Mouse (Mus musculus): ENCODE measurements around the gene Crygn.
"Not testable (repeated sequence)": the region's sequence is repeated elsewhere in the genome, so short reads cannot be mapped to it uniquely, and the experiment has no call there.

Gene Crygn

DNA sequence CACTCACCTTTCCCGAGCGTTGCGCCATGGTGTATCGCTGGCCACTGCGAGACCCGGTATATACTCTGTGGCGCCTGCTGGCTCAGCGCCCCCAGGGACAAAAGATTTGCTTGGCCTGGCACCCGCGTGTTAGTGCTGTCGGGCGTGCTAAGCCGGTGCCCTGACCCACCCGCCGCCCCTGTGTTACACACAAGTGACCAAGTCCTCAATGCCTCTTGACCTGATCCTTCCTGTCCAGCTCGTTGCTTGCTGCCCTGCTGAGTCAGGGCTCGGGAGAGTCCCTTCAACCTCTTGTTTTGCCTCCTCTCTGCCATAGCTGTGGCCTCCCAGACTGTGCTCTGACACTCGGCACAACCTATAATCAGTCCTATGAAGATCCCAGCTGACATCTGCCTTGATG lies at the start of gene Crygn:
Crygn (minus strand) TSS at position 193 of the 400 bp plus-strand sequence.
- DNase-seq: no peak

GRCm38 (mm10) chr5:24805222-24805621 lies 47.4 kb upstream of the Crygn start:
- no peak for DNase-seq

GRCm38 (mm10) chr5:24804661-24805060 lies 46.9 kb upstream of the Crygn start:
- no peak for DNase-seq

GRCm38 (mm10) chr5:24801841-24802624 lies 44.2 kb upstream of the Crygn start:
- DNase-seq: no peak

- DNase-seq: no peak
Observed at GRCm38 (mm10) chr5:24800416-24800815, 42.6 kb upstream of the Crygn start.

DNA sequence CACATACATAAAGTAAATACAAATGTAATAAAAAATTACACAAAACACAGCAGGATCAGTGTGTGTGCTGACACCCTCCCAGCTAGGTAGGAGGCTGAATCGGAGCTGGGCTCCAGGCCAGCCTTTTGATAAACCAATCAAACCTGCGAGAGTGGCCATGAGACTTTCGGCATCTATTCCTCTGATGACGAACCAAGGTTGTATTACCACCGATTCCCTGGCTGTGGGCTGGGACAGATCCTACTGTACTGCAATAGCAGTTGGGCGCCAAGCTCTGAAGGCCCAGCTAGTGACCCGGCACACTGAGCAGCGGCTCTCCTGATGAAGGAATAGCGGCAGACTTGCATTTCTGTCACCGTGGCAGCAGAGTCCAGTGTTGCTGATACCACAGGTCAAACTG lies 40.8 kb upstream of the Crygn start:
- DNase-seq: no peak

DNA sequence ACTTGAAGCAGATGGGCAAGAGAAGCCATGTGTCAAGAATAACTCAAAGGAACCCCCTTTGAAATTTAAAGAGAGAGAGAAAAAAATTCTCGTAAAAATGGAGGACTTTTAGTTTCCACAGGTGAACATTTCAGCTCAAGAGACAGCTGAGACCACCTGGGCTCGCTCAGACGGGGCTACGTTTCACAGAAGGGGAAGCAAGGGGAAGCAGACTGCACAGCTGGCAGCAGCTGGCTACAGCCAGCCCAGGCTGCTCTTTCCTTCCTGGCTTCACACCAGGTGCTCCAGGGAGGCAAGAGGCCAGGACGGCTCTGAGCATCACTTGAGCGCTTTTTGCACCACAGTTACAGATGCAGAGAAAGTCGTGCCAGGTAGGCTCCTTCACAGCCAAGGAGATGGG lies 40.0 kb upstream of the Crygn start:
- no peak for DNase-seq

GRCm38 (mm10) chr5:24792961-24793360 lies 35.2 kb upstream of the Crygn start:
- DNase-seq: no peak

DNA sequence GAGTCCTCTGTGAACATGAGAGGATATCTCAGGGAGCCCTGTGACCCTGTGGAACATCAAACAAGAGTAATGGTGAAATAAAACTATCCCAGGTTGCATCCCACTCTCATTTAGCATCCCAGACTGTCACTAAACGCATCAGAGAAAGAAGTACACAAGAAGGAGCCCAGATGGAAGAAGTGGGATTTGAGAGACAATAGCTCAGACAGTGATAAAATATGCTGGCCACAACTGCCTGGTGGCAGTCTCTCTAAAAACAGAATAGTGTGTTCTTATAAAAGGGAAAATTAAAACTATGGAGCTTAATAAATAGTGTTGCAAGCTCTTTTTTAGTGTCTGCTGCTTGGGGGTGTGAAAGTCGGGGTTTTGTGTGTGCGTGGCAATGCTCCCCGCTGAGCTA lies 25.1 kb upstream of the Crygn start:
- DNase-seq: no peak

DNA sequence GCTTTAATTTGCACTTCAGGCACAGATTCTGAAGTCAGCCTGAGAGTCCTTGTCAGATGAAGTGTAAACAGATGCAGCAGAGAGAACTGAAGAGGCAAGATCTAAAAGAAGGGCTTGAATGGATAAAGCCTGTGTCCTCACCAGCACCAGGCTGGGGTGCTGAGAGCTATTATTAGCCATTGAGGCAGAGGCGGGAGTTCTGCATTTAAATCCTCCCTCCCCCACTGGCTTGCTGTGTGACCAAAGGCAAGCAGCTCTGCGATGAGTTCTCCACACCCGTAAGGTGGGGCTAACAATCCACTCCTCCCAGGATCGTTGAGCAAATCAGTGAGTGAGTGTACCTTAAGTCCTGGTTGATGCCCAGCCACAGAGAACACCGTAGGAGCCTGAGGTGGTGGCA lies 23.2 kb upstream of the Crygn start:
- DNase-seq: no peak

DNA sequence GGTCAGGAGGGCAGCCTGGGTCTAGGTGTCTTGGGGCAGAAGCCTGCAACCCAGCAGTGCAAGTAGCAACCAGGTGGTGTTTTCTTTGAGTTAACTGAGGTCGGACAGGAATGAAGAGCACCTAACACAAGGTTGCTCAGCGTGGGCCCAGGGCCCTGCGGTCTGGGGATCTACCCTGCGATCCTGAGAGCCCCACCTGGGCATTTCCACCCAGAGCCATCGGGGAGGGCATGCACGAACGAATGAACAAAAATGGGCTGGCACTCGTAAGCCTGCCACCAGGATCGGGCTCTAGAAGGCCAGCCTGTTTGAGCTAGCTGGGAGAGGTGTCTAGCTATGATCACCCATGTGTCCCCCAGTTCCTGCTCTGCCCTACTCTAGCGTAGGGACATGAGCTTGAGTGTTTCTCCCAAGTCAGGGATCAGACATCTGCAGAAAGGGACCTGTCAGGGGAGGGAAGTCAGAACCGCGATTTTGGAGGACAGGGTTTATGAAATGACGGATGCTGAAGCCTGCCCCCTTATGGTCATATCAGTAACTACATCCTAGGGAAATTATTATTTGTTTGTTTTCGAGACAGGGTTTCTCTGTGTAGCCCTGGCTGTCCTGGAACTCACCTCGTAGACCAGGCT lies 22.2 kb upstream of the Crygn start:
- peak; percentile 33 for DNase-seq

DNA sequence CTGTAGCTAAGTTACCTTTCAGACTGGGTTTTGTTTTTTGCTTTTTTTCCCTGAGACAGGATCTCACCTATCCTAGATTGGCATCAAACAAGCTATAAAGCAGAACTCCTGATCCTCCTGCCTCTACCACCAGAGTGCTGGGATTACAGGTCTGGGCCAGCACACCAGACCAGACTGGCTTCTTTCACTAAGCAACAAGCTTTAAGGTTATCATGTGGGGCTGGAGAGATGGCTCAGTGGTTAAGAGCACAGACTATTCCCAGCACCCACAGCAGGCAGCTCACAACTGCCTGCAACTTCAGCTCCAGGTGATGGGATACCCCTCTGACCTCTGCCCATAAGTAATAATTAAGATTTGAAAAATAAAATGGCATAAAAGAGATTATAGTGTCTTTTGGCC lies 21.5 kb upstream of the Crygn start:
- DNase-seq: no peak

DNA sequence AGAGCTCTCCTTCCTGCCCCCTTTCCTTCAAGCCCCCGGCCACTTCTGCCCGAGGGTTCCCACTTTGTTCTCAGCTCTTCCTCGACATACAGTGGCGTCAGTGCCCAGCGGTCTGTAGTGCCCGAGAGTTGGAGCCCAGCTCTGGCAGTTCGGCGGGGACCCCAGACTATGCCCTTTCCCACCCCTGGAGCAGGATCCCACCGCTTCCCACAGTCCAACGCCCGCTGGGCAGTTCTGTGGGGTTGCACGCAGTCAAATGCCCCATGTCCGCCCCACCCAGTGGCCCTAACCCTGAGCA lies 21.0 kb upstream of the Crygn start:
- no peak for DNase-seq

GRCm38 (mm10) chr5:24778082-24778842 lies 20.5 kb upstream of the Crygn start:
- no peak for DNase-seq

DNA sequence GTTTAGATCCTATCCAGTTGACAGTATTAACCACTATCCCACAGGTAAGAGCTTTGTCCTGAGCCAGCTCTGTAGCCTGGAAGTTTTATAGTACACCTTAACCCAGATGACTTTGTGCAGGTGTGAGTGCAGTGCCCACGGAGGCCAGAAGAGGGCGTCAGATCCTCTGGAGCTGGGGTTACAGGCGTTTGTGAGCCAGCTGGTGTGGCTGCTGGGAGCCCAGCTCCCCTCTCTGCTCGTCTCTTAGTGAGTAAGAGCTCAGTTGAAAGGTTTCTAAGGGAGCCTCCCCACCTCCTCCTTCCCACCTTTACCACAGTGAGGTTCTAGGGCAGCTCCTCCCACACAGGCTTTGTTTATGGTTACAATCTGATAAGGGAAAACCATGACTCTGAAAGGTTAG lies 18.9 kb upstream of the Crygn start:
- no peak for DNase-seq

DNA sequence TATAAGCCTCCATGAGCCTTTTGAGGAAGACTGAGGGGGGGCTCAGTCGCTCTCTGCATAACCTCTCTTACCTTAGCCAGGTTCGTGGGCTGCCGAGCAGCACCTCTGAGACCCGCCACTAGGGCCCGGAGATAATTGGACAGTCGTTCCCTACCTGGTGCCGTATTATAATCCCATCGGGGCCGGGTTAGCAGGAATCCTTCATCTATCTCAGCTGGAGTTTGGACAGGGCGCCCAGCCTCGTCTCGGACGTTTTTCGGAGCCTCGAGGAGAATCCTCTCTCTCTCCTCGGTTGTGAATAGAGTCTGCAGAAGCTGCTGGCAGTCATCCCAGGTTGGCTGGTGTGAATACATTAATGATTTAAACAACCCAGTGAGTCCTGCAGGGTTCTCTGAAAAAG lies 16.7 kb upstream of the Crygn start:
- DNase-seq: not testable (repeated sequence)

GRCm38 (mm10) chr5:24756931-24757330 lies 877 bp downstream of the Crygn start:
- DNase-seq: no peak

DNA sequence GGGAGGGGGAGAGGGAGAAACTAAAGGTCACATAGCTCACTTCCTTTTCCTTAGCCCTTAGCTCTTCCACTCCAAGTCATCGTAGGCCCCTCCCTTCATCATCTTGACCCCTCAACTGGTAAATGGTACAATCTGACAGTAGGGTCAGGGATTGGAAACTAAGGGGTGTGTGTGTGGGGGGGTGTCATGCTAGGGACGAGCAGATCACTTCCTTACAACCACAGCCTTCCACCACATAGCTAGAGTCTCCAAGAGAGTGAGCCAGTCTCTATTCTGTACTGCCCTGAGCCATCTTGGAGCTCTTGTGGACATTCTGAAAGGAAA lies 5.7 kb downstream of the Crygn start:
- no peak for DNase-seq

DNA sequence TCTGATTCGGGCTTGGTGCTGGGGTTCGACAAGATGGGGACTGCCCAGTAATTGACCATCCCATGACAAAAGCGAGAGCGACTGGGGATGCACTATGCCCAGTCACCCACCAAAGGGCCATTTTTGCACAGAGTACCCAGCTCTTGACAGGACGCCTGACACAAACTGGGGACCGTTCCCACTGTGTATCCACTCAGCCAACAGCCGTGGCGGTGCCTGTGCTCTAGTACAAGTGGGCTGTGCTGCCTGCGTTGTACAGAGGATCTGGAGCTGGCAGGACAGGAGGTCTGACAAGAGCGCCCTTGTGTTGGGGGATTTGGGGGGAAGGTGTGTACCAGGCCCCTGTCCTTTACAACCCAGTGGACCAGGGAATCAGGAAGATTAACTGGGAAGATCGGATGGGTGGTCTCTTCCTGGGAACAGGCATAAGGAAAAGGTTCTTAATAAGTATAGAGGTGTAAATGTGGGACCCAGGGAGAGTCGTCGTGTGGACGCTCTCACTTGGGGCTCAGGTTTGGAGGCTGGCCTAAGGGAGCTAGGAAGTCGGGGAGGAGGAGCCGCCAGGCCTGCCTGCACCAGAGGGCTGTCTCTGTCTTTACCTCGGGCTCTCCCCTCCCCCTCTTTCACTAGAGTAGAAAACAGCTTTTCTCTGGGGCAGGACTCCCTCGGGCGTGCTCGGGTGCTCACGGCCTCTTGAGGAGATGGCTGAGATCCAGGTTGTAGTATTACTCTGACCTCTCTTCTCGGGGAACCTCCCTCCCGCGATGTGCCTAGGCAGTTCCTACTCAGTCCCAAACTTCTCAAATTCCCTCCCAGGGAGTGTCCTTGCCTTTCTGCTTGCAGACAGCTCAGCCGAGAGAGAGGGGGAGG lies 6.3 kb downstream of the Crygn start:
- peak; percentile 26 for DNase-seq

GRCm38 (mm10) chr5:24750321-24751304 lies 7.2 kb downstream of the Crygn start:
- DNase-seq: peak; percentile 84

- no peak for DNase-seq
Observed at GRCm38 (mm10) chr5:24749731-24750130, 8.1 kb downstream of the Crygn start.

DNA sequence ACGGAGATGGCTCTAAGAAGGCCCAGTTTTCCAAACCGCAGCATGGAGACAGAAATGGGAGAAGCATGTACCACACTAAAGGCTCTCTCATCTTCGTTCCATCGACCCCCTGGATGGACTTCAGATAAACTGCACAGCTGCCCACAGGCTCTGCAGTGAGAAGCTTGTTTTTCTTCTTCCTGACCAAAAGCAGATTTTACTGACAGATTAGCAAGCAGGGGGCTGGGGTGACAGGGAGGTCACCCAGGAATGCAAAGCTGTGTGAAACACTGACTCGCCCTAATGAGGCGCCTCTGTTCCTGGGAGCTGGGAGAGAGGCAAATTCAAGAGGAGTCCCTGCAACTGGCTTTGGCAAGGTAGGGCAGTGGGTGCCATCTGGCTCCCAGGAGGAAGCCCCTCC lies 10.3 kb downstream of the Crygn start:
- no peak for DNase-seq
